Mouse (Mus musculus): Measurements from ENCODE around the gene Tdp2.

The Tdp2 gene

GRCm38 (mm10) chr13:24880208-24880607, 48.7 kb downstream of the Tdp2 start:
- DNase-seq (ENCODE audit: low spot score in 2 of 2) = no peak

GRCm38 (mm10) chr13:24880704-24881103, 49.2 kb downstream of the Tdp2 start:
- no peak for DNase-seq (ENCODE audit: low spot score in 2 of 2)

GRCm38 (mm10) chr13:24882411-24882810, 50.9 kb downstream of the Tdp2 start:
- DNase-seq (ENCODE audit: low spot score in 2 of 2) = peak in 1 of 2 experiments; percentile 11

GRCm38 (mm10) chr13:24889554-24889953, 58.1 kb downstream of the Tdp2 start:
- no peak for DNase-seq (ENCODE audit: low spot score in 2 of 2)

Measured in thymus, postnatal 10 days (tissue).